Mouse (Mus musculus) thymus, postnatal 10 days (tissue): ENCODE measurements around the gene Dlx2.

Experiments
- DNase-seq, 2 experiments: peaks; one replicate each; pipeline ENCODE4 v3.0.0; 2021; ENCODE audit warnings: low spot score in 2 of 2

Gene Dlx2

DNA sequence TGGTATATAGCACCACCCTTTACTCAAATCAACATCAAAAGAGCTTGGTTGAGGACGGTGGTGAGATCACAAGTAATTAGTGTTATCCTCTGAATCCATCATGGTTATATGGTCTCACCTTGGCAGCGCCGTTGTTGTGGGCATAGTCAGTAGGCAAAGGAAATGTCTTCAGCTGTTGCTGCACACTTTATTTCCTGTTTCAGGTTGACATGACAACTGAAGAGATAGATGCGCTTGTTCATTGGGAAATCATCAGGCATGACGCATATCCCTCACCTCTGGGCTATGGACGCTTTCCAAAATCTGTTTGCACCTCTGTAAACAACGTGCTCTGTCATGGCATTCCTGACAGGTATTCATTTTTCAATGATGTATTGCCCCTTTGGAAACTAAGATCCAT, 35.3 kb downstream of the Dlx2 start:
- no peak for DNase-seq

DNA sequence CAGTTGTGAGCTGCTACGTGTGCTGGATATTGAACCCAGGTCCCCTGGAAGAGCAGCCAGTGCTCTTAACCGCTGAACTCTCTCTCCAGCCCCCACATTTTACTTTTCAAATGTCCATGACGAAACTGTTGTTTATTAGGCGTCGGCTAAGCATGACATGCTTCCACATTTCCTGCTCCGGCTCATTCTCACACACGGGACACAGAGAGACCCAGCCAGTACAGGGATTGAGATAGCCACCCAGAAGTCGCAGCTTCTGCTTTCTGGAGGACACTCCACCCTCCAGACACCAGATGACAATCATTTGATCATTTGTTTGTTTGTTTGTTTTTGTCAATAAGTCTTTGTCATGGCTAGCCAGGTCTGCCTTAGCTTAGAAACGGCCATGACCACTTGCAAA, 41.7 kb downstream of the Dlx2 start:
- DNase-seq = no peak

DNA sequence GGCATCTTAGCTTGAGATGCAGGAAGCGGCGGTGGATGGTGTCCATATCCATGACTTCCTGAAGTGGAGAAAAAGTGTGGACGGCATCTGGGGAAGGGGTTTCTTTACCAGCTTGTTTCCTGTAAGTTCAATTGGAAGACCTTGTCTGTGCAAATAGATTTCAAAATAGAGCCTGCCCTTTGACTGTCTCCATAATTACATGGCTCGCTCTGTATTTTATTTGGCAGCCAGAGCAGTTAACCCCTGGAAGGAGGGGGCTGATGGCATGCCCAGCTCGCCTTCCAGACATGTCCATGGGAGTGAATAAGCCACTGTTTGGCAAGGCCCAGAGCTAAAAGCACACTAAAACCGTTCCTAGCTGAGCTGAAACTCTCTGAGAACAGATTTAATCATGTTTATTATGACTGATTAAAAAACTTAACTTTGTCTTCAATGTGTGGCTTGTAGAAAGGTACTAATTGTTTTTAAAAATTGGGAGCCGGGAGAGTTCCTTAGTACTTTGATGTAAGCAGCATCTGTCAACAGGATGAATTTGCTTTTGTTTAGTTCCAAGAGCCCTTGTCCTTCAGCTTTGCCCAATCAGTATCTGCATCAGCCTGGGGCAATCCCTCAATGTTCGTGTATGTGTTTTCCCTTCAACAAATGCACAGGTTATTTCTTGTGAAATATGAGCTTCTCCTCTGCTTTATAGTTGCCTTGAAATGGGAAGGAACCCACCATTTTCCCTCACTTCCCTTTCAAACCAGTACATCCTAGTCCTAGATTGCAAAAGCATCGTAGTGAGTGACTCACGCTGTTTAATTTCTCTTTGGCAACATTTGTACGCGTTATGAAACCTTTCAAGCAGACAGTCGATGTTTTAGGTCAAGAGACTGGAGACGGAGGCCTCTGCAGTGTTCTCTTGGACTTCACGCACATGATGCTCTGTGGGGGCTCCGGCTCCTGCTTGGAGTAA, 47.0 kb downstream of the Dlx2 start:
- no peak for DNase-seq

DNA sequence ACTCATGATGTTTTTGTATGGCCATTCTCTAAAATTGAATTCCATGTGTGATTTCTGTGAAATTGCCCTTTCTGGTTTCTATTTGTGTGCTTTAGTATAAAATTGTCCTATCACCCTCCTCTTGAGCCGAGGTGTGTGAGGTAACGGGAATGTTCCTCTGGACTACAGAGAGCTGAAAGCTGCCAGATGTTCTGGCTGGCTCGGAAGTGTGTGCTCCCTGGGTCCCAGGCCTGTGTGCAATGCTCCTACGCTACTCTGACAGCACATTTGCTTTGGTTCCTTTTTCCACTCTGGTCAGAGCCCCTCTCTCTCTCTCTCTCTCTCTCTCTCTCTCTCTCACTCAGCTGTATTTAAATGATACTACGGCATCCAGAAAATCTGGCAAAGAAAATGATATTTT, 49.4 kb downstream of the Dlx2 start:
- no peak for DNase-seq

DNA sequence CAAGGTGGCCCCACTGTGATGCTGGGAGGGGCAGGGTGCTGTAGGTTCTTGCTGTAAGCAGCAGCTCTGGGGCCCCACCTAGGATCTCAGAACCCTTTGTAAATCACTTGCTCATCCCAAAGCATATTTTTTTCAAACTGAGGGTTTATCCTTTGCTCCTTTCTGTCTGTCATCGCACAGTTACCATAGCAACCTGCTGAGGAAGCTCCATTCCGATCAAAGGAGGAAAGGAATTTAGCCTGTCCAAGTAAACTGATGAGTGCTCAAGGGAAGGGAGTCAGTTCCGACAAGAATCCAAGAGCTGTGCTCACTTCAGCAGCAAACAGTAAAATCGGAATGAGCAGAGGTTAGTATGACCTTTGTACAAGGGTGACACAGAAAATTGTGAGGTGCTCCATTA, 51.6 kb downstream of the Dlx2 start:
- no peak for DNase-seq

DNA sequence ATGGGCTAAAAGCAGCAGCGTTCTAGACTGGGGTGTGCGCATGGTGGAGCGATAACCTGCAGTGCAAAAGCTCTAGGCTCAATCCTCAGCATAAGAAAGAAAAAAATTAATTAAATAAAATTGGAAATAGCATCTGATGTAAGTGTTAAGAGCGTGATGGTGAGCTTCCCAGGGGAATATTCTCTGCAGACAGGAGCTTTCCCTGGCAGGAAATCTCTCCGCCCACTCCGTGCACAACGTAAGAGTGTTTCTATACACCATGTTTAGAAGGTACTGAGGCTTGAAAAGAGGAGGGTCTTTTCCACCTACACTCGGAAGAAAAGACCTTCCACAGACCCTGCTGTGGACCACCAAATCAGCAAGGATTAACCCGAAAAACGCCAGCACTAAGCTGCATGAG, 52.1 kb downstream of the Dlx2 start:
- DNase-seq = no peak
